Mouse (Mus musculus) embryonic facial prominence, embryonic 11.5 days (tissue): ENCODE measurements around the gene Cxcr1. TPM values are rescaled to one million over a fixed set of nuclear protein-coding genes. Genes with fewer than 3 reads are reported as not detected.

ENCODE experiments used
- ATAC-seq: fragments of 200-750 bp; cut with Nextera tagmentation; replicated peaks from 2 replicates; pipeline ENCODE4 v1.8.0; 2017; ENCODE audit warnings: low read depth; ENCODE audit not compliant: insufficient number of reproducible peaks, low FRiP score, low TSS enrichment
- DNase-seq: peaks from one replicate; pipeline ENCODE4 v3.0.0-alpha.2; 2015; ENCODE audit warnings: low spot score
- H3K27ac ChIP-seq: fragments of 300-500 bp; sonication (generic); replicated peaks from 2 replicates; pipeline ENCODE4 v1.5.1; 2014; ENCODE audit warnings: mild to moderate bottlenecking, low read depth, low read length, control low read depth
- H3K27me3 ChIP-seq: fragments of 300-500 bp; sonication (generic); 2 replicates; pipeline ENCODE4 v1.6.1; 2014; ENCODE audit warnings: mild to moderate bottlenecking, low read length, moderate library complexity, mixed read lengths; ENCODE audit not compliant: control insufficient read depth, insufficient read depth
- H3K36me3 ChIP-seq: fragments of 300-500 bp; sonication (generic); replicated peaks from 2 replicates; pipeline ENCODE4 v1.6.1; 2014; ENCODE audit warnings: low read depth, mild to moderate bottlenecking, low read length, moderate library complexity, mixed read lengths; ENCODE audit not compliant: control insufficient read depth, insufficient read depth
- H3K4me1 ChIP-seq: fragments of 300-500 bp; sonication (generic); 2 replicates; pipeline ENCODE4 v1.6.1; 2014; ENCODE audit warnings: low read length, mixed read lengths; ENCODE audit not compliant: control insufficient read depth, insufficient read depth
- H3K4me2 ChIP-seq: fragments of 300-500 bp; sonication (generic); 2 replicates; pipeline ENCODE4 v1.6.1; 2014; ENCODE audit warnings: low read depth, mild to moderate bottlenecking, control low read depth, low read length, moderate library complexity
- H3K4me3 ChIP-seq: fragments of 300-500 bp; sonication (generic); 2 replicates; pipeline ENCODE4 v1.5.1; 2014; ENCODE audit warnings: low read depth, low read length, control low read depth
- H3K9ac ChIP-seq: fragments of 300-500 bp; sonication (generic); replicated peaks from 2 replicates; pipeline ENCODE4 v1.6.1; 2014; ENCODE audit warnings: mild to moderate bottlenecking, control low read depth, low read length
- H3K9me3 ChIP-seq: fragments of 300-500 bp; sonication (generic); replicated peaks from 2 replicates; pipeline ENCODE4 v1.6.1; 2016; ENCODE audit warnings: mild to moderate bottlenecking, low read length, inconsistent platforms, mixed read lengths; ENCODE audit not compliant: control insufficient read depth
- WGBS: fragments of 180-500 bp; shearing (Covaris S2); extraction: QIAGEN DNeasy Blood & Tissue Kit; methylation state at CpG from one replicate; pipeline ENCODE4 v1.1.7; 2014; 5-methylcytosine and 5-hydroxymethylcytosine counted together
- polyA plus RNA-seq: library from polyadenylated mRNA; unstranded; fragments of >200 nt; fragmentation: Nextera tagmentation; extraction: Ambion mirVana; gene quantifications from 2 replicates; pipeline ENCODE4 v1.2.1, GENCODE M21; 2014

Gene Cxcr1
- polyA plus RNA-seq, 1 experiment from 2014 or later: not detected

DNA sequence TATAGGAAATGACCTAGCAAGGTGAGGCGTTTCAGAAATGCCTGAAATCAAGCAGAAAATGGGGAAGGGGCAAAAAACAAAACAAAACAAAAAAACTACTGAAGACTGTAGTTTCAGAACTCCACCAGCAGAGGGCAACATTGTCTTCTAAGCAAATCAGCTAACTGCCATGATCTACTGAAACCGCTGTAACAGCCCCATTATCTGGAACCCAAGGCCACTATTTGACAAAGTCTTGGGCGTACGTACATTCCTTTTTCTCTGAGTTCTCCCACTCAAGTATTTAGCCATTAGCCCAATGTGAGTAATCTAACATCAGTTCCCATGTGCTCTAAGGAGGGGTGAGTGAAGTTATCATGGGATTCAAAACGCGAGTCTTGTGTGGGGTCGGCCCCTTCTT, 11.4 kb upstream of the Cxcr1 start:
- Histone ChIP-seq H3K4me2 (no peak overlapping the region), H3K4me3 (no peak overlapping the region), H3K27ac (no peak overlapping the region), H3K9ac (no peak overlapping the region), H3K9me3 (no peaks in the 10 kb centered on the region), H3K36me3 (no peaks in the 10 kb centered on the region), H3K27me3 (no peaks in the 10 kb centered on the region), H3K4me1 (no peaks in the 10 kb centered on the region)
- no peak for ATAC-seq
- 65% methylated on average over 7 of the region's 7 CpGs for WGBS
- DNase-seq: peak; percentile 74

DNA sequence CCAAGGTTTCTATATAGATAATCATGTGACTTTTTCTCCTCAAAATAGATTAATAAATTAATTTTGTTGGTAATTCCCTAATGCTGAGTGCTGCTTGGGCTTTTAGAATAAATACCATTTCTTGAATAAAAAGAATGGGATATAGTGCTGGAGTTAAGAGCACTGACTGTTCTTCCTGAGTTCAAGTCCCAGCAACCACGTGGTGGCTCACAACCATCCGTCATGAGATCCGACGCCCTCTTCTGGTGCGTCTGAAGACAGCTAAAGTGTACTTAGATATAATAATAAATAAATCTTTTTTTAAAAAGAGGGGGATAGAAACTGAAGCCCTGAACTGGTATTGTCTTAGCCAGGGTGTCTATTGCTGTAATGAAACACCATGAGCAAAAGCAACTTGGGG, 9.0 kb upstream of the Cxcr1 start:
- no peak for DNase-seq
- H3K27me3 ChIP-seq: no peaks in the 10 kb centered on the region
- H3K27ac ChIP-seq: no peak overlapping the region
- no peak overlapping the region for H3K4me3 ChIP-seq
- no peaks in the 10 kb centered on the region for H3K9me3 ChIP-seq
- 66% methylated on average over 5 of the region's 5 CpGs for WGBS
- no peak overlapping the region for H3K9ac ChIP-seq
- no peaks in the 10 kb centered on the region for H3K4me1 ChIP-seq
- no peak overlapping the region for H3K4me2 ChIP-seq
- ATAC-seq: no peak
- no peaks in the 10 kb centered on the region for H3K36me3 ChIP-seq

DNA sequence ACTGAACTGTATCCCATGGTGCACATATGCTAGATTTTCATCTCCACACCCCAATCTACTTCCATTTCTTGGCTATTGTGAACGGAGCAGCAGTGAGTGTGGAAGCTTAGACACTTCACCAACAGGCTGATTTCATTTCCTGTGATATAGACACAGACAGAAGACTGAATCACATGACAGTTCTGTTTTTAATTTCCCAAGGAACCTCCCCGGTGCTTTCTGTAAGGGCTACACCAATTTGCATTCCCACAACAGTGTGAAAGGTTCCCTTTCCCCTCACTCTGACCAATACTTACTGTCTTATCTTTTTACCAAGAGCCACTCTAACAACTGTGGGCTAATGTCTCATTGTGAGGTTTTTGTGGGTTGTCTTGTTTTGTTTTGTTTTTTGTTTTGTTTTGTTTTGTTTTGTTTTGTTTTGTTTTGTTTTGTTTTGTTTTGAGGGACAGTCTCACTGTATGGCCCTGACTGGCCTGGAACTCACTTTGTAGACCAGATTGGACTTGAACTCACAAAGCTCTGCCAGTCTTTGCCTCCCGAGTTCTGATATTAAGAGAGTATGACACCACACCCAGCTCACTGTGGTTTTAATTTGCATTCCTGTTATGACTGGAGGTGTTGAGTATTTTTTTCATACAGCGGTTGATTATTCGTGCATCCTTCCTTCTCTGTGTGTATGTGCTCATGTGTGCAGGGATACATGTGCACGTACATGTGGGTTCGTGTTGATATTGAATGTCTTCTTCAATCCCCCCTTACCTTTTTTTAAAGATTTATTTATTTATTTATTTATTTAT, 6.8 kb upstream of the Cxcr1 start:
- DNase-seq: peak; percentile 18
- H3K4me3 ChIP-seq: no peak overlapping the region
- 75% methylated on average over 7 of the region's 7 CpGs for WGBS

DNA sequence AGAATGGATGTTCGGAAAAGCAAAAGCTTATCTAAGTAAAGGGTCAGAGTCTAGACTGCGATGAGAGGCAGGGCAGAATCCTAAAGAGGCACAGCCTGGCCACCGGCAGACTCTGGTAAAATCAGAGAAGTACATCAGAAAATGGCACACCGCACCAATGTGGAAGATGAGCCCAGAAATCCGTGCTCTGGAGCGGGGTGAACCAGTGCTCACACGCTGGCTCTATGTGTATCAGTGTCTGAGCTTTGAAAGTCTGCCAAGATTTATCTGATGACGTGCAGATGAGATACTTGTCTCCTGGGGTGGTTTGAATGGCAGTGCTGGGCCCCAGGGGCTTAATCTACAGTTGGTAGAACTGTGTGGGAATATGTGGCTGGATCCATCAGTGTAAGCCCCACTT, 4.6 kb upstream of the Cxcr1 start:
- no peak overlapping the region for H3K27ac ChIP-seq
- H3K4me2 ChIP-seq: no peak overlapping the region
- DNase-seq: no peak
- no peaks in the 10 kb centered on the region for H3K9me3 ChIP-seq
- no peak overlapping the region for H3K9ac ChIP-seq
- no peaks in the 10 kb centered on the region for H3K36me3 ChIP-seq
- no peaks in the 10 kb centered on the region for H3K27me3 ChIP-seq
- H3K4me3 ChIP-seq: no peak overlapping the region
- 86% methylated on average over 8 of the region's 8 CpGs for WGBS
- no peaks in the 10 kb centered on the region for H3K4me1 ChIP-seq
- no peak for ATAC-seq

More for the DNA sequence above, 6.8 kb upstream of the Cxcr1 start:
- Histone ChIP-seq H3K9ac (no peak overlapping the region), H3K27ac (no peak overlapping the region), H3K36me3 (no peaks in the 10 kb centered on the region), H3K4me2 (no peak overlapping the region), H3K9me3 (no peaks in the 10 kb centered on the region), H3K27me3 (no peaks in the 10 kb centered on the region), H3K4me1 (no peaks in the 10 kb centered on the region)
- ATAC-seq: no peak

DNA sequence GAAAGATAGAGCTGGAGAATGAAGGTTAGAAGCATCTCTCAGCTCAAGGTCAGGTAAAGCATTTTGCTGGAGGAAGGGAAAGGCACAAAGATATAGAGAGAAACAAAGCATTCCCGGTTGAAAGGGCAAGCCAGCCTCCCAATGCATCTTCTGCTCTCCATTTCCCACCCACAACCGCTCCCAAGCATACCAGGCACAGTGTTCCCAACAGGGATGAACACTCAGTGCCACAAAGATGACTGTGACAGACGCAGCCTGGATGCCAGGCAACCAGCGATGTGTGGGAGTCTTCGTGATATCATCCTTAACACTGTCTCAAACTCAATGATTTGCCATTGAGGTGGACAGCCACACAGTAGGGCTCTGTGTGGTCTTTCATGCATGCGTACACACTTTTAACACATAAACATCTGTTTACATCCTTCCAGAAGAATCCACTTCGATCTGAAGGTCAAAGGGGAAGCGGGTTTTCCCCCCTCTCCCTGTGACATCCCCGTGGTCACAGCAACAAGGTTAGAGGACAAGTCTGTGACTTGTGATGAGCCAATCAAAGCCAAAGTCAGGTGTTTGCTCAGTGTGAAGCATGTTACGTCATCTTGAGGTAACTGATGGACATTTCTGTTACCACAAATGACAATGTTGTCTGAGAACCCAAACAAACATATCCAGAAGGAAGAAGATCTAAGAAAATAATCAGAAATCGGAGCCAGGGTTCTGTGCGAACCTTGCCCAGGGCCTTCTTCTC, 3.5 kb upstream of the Cxcr1 start:
- H3K9ac ChIP-seq: no peak overlapping the region
- no peak overlapping the region for H3K27ac ChIP-seq
- no peaks in the 10 kb centered on the region for H3K36me3 ChIP-seq
- no peak overlapping the region for H3K4me3 ChIP-seq
- ATAC-seq: no peak
- no peaks in the 10 kb centered on the region for H3K4me1 ChIP-seq
- H3K27me3 ChIP-seq: no peaks in the 10 kb centered on the region
- H3K4me2 ChIP-seq: no peak overlapping the region
- WGBS: 78% methylated on average over 12 of the region's 12 CpGs
- no peaks in the 10 kb centered on the region for H3K9me3 ChIP-seq
- DNase-seq: no peak

DNA sequence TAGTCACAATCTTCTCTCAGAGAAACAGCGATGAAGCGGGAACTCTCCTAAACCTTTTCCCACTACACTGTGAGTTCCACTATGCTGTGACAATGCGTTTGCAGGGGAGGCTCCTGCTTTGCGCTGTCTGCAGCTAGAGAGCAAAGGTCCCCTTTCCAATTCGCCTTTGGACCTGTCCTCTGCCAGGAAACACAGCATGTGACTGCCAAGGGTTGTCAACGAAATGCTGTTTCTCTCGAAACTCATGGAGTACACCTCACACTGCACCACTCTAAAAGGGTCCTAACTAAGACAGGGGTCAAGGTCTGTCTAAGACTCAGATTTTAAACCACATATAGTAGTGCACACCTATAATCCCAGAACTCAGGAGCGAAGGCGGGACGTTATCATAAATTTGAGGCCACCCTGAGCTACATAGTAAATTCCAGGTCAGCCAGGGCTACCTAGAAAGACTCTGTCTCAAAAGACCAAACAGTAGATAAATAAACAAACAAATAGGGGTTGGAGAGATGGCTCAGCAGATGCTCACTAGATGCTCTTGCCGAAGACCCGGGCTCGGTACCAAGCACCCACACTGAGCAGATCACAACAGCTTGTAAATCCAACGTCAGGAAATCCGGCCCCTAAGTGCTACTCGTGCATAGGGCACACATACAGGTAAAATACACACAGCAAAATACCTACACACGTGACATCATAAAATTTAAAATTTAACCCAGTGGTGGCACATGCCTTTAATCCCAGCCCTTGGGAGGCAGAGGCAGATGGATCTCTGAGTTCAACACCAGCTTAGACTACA, 2.4 kb upstream of the Cxcr1 start:
- Histone ChIP-seq H3K4me1 (no peaks in the 10 kb centered on the region), H3K4me2 (no peak overlapping the region), H3K36me3 (no peaks in the 10 kb centered on the region), H3K27ac (no peak overlapping the region), H3K9ac (no peak overlapping the region), H3K4me3 (no peak overlapping the region), H3K27me3 (no peaks in the 10 kb centered on the region), H3K9me3 (no peaks in the 10 kb centered on the region)
- WGBS: 81% methylated on average over 17 of the region's 17 CpGs
- ATAC-seq (no peak), DNase-seq (no peak)

DNA sequence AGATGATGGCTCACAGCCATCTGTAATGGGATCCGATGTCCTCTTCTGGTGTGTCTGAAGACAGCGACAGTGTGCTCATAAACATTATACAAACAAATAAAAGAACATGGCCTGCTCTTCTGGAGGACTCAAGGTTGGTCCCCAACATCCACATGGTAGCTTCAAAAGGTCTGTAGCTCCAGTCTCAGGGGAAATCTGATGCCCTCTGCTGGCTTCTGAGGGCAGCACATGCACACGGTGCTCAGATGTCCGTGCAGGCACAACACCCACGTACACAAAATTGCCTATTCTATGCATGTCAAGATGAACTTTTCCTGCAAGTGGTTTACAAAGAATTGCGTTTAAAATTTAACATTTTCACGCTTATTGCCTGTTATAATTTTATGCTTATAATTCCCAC, 1.5 kb upstream of the Cxcr1 start:
- H3K9ac ChIP-seq: no peak overlapping the region
- H3K4me2 ChIP-seq: no peak overlapping the region
- H3K27me3 ChIP-seq: no peaks in the 10 kb centered on the region
- no peak overlapping the region for H3K4me3 ChIP-seq
- H3K4me1 ChIP-seq: no peaks in the 10 kb centered on the region
- no peak for ATAC-seq
- WGBS: 43% methylated on average over 7 of the region's 7 CpGs
- DNase-seq: peak; percentile 55
- no peaks in the 10 kb centered on the region for H3K36me3 ChIP-seq
- H3K9me3 ChIP-seq: no peaks in the 10 kb centered on the region
- H3K27ac ChIP-seq: no peak overlapping the region
